Mouse (Mus musculus) heart, postnatal 4 days (tissue): ENCODE results near the gene Slc39a3. TPM values are rescaled to one million over a fixed set of nuclear protein-coding genes. Genes with fewer than 3 reads are reported as not detected.
"Not testable (repeated sequence)": the region's sequence is repeated elsewhere in the genome, so short reads cannot be mapped to it uniquely, and the experiment has no call there.

ENCODE experiments used
- DNase-seq: peaks from one replicate; pipeline ENCODE4 v3.0.0; 2021
- total RNA-seq, 2 experiments: library from RNA; stranded (reverse); gene quantifications; 2 replicates each; pipeline ENCODE4 v1.2.3; 2021

Slc39a3 gene
- 1 to 10 TPM; 7.6 to 7.8 TPM for total RNA-seq

DNA sequence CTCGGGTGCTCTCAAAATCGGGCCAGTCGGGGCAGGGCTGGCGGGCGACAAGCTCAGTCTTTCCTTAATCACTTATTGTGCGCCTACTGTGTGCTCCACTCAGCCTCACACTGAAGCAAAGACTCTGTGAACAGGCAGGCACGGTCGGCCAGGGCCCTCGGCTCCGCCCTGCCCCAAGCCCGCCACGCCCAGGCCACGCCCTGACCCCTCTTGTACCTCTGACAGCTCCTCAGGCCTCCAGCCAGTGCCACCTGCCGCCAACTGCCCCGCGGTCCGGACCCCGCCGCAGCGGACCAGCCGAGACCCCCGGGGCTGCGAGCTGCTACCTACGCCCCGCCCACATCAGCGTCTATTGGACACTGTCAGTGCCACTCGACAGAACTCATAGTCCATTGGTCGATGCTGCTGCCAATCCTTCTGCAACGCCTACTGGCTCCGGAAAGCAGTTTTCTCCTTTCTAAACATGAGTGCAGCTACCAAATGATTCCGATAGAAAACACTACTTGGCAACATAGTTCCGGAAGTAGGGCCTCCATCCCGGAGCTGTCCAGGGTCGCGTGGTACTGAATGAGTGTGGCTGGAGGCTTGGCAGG, at the start of gene Slc39a3:
Slc39a3 (minus strand) TSS at position 439 of the 593 bp plus-strand sequence.
- peak; percentile 100 for DNase-seq

DNA sequence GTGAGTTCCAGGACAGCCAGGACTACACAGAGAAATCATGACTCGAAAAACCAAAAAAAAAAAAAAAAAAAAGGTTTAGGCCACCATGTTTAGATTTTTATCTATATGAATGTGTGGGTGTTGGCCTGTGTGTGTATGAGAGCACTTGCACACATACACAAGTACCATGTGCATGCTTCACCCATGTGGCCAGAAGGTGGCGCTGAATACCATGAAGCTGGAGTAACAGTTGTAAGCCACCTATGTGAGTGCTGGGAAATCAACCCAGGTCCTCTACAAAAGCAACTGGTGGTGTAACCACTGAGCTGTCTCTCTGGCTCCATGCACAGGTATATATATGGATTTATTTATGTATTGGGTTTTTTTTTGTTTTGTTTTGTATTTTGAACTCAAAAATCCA, 49.8 kb upstream of the Slc39a3 start:
- DNase-seq = no peak

DNA sequence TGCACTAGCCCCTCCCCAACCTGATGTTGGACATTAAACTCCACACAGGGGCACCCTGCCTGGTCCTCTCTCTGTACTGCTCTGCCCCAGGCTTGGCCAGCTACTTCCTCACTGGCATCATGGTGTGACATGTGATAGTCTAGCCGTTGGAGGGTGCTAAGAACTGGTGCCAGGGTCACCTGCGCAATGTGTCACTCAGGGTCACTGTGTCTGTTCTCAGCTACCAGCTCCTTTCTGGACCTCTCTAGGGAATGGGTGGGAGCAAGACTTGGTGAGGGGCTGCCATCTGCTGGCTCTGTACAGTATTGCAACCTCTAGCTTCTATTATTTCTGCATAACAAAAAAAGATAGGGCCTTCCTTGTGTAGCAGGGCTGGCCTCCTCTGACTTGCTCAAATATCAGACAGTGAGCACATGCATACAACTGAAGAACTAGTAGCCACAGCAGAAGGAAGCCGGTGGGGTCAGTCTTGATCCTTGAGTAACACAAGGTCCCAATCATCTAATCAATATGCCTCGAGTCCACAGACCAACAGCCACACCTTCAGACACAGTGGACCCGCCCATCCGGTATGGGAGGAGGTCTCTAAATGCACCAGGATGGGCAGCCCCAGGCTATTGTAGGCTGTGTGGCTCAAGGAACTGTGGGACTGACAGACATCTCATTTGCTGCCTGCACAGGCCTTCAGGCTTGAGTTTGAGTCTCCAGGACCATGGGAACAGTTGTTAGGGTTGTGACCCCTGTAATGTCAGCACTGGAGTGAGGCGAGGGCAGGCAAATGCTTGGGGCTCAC, 45.1 kb upstream of the Slc39a3 start:
- peak; percentile 79 for DNase-seq

DNA sequence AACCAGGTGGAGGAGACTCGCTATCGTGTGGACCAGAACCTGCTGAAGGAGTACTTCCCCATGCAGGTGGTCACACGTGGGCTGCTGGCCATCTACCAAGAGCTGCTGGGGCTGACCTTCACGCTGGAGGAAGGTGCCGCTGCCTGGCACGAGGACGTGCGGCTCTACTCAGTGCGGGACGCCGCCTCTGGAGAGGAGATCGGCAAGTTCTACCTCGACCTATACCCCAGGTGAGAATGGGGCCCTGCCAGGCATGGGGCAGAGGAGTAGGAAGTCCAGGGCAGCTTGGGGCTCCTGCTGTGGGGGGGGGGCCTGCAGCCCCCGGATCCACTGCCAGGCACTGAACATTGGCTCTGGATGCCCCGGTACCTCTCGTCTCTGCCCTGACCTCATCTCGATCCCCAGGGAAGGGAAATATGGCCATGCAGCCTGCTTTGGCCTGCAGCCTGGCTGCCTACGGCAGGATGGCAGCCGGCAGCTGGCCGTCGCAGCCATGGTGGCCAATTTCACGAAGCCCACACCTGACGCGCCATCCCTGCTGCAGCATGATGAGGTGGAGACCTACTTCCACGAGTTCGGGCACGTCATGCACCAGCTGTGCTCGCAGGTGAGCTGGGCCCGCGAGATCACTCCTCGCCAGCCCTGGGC, 42.9 kb upstream of the Slc39a3 start:
- no peak for DNase-seq

DNA sequence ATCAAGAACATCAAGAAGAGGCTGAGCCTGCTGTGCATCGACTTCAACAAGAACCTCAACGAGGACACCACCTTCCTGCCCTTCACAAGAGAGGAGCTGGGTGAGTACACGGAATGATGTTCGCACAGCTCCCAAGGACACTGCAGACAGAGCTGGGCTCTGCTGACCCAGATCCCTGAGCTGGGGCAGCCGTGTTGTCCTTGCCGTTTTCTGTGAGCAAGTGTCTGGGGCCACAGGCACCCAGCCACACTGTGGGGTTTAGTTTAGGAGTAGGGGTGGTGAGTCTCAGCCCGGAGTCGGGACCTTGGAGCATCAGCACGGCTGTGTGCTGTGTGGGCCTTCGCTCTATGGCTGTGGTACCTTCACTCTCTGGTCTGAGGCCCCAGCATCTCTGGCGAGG, 40.7 kb upstream of the Slc39a3 start:
- DNase-seq = no peak

DNA sequence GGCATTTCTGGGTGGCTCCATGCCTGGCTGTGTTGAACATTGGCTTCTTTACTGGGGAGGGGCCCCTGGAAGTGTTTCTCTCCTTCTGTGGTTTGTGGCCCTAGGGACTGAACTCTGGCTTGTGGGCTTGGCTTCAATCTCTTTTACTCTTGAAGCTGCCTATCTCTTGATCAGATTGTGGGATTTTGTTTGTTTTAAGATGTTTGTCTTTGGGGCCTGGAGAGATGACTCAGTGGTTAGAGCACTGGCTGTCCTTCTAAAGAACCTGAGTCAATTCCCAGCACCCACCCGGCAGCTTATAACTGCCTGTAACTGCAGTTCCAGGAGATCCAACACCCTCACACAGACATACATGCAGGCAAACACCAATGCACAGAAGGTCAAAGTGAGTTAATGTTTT, 39.1 kb upstream of the Slc39a3 start:
- no peak for DNase-seq

DNA sequence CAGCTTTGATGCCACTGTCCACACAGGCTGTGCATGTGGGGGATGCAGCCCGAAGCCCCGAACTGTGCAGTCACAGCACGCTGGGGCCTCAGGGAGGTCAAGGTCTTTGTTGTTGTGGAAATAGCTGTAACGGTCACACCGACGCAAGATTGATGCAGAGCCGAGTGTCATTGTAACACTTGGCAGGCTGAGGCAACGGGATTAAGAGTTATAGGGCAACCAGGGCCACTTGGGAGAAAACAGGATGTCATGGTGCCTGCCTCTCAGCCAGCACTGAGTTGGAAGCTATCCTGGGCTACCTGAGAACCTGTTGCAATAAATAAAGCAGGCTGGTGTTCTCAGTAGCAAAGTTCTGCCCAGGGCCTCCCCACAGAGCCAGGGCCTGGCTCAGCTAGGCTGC, 38.5 kb upstream of the Slc39a3 start:
- no peak for DNase-seq

DNA sequence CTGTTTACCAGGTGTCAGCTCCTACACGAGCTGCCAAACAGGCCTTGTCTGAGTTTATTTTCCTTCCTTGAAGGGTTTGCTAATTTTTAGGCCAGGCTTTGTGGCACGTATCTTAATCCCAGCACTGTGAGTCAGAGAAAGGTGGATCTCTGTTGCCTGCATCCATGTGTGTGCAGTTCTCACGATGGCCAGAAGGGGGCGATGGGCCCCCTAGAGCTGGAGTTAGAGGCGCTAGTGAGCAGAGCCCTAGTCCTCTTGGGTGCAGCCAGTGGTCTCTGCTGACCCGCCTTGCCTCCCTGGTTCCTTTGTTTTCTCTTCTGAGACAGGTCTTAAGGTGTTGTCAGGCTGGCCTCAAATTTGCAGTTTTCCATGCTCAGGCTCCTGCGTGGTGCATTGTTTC, 36.2 kb upstream of the Slc39a3 start:
- peak; percentile 42 for DNase-seq

DNA sequence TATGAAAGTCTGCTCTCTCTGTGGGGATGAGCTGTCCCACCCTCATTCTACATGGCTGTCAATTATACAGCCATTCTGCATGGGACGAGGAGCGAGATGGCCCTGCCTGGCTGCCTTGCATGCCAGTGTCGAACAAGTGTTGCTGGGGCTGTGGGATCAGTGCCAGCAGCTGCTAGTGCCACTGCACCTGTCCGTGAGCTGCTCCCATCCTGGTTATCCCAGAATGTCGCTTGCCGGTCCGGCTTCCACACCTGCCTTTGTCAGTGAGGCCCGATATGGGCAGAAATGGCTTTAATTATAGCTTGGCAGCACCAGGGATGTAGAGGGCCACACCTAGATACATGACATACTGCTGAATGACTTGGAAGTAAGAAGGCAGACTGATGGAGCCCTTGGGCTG, 35.1 kb upstream of the Slc39a3 start:
- no peak for DNase-seq

DNA sequence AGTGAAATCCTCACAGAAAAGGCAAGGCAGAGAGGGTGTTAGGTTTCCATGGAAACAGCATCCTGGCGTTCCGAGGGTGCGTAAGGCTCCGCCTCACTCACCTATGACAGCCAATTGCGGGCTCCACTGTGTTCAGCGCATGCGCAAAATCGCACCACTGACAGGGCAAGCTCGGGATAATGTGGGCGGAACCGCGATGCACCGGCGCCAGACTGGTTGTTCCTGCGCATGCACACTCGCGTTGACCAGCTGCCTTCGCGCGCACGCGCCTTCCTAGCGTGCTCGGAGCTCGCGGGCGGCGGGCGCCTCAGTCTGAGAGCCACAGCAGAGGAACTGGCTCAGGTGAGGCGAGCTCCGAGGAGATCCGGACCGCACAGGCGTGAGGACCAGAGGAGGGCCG, 32.6 kb upstream of the Slc39a3 start, which contains the start of gene Thop1:
Thop1 (plus strand) TSS at position 200 of the 400 bp plus-strand sequence.
- peak; percentile 98 for DNase-seq

DNA sequence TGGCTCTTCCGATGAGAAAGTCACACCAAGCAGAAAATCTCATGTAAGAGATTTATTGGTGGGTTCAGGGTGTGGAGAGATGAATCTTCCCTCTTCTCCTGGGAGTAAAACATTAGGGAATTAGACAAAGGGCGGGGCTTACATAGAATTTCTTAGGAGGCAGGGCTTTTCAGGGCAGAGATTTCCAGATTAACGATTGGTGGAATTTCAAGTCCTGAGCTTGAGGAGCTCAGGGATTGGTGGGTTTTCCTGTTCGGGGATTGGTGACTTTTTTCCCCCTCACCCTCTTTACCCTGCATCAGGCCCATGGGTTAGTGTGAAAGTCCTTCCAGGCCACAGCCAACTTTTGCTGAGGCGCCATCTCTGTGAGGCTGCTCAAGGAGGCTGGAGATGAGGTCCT, 31.5 kb upstream of the Slc39a3 start:
- DNase-seq = no peak

DNA sequence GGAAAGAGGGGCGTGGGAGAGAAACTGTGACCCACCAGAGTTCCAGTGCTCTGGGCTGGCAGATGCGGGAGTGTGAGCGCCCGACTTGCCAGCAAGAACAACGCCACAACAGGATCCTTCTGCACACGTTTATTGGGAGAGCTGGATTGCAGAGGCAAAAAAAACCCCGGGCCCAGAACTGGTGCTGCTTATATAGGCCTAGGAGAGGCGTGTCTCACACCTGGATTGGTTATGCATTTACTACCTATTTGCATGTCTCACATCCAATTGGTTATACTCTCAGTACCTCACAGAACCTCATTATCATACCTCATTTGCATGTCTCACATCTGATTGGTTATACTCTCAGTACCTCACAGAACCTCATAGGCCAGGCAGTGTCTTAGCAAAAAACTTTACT, 27.3 kb upstream of the Slc39a3 start:
- not testable (repeated sequence) for DNase-seq

DNA sequence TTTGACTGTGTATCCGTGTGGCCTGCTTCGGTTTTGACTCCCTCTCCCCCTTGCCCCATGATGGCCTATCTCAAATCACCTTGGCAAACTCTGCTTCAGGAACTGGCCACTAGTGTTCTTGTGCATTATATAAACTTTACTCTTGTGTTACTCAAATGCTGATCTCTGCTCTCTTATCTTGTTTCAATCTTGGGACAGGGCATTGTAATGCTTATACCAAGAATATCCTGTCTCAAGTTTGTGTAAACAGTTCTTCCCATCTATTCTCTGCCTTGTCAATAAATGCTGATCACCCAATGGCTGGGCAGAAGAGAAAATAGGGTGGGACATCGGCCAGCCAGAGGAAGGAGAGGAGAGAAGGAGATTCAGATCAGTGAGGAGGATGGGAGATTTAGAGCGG, 25.5 kb upstream of the Slc39a3 start:
- DNase-seq = no peak

DNA sequence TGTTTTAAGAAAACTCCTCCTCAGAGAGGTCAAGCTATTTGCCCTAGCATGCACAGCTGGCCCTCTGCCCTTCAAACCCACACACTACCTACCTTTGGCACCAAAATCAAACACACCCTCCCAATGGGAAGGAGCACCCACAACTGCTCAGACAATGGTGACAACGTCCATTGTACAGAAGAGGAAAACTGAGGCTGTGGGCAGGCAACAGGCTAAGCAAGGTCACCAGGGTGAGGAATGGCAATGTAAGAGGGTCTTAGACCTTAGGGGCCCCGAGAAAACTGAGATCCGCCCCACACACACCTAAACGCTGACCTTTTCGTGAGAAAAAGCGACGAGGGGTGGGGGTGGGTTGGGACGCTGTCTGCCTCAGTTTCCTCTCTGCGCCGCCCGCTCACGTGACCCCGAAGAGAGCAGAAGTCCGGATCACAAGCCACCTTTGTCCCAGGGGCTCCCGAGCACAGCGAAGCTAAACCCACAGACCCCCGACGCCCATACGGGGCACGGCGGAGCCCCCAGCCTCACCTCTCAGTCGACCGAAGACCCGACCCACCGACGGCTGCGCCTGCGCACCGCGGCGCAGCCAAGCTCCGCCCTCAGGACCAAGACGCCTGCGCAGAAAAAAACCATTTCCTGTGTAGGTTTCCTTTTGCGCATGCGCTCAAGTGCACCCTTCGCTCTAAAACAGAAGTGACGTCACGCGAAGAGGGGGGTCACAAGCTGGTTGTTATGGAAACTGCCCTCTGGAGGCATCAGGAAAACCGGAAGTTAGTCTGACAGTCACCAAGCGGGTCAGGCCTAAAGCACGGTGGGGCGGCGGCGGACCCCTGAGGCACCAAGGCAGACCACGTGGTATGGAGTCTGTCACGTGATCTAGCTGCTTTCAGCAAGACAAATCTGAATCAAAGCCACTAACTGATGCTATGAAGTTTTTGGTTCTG, 22.6 kb upstream of the Slc39a3 start, which contains the start of gene Sgta:
Sgta (minus strand) TSS at position 579 of the 941 bp plus-strand sequence.
- DNase-seq = peak; percentile 99

DNA sequence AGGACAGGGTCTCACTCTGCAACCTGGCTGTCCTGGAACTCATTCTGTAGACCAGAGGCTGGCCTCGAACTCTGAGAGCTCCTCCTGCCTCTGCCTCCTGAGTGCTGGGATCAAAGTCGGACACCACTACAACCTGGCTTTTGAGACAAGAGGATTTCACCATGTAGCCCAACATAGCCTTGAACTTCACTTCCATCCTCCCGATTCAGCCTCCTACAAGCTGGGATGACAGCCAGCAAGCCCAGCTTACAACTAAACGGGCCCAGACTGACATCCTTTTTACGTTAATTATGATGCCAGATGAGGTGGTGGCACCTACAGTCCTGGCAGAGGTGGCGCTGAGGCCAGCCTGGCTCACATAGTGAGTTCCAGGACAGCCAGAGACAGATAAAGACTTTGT, 21.7 kb upstream of the Slc39a3 start:
- no peak for DNase-seq

DNA sequence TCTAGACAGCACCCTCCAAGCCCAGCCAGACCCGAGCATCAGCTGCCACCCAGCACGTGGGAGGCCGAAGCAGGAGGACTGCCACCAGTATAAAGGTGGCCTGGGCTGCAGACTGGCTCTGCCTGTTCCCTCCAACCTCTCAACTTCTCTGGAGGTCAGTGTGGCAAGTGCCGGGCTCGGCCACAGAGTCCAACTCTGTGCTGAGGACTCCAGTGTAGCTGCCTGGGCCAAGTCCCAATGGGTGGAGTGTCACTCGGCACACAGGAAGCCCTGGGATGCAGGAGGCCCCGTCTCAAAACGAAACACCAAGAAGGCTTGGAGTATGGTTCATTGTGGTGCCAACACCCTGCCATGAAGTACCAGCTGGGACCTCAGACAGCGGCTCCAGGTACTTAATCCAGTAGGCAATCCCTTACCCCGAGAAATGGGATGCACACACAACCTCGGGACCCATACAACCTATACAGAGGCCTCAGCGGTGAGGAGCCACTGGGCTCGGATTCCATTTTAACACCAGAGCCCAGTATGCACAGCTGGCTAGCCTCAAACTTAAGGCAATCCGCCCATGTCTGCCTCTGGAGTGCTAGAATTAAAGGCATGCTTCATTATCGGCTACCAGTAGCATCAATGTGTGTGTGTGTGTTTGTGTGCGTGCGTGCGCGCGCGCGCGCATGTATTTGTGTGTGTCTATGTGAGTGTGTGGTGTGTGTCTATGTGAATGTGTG, 20.3 kb upstream of the Slc39a3 start:
- DNase-seq = peak; percentile 38

DNA sequence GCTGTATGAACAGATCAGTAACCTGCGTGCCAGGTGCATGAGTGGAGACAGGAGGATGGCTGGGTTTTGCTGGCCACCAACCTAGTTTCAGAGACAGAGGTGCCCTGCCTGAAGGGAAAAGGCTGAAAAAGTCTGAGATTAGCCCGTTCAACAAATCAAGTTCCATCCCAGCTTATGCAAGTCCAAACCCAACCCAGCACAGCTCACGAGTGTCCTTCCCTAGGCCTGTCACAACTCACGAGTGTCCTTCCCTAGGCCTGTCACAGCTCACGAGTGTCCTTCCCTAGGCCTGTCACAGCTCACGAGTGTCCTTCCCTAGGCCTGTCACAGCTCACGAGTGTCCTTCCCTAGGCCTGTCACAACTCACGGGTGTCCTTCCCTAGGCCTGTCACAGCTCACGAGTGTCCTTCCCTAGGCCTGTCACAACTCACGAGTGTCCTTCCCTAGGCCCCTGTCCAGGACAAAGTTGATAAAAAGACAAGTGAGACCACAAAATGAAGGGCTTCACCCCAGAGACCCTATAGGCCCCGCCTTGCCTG, 18.6 kb upstream of the Slc39a3 start:
- DNase-seq = not testable (repeated sequence)

DNA sequence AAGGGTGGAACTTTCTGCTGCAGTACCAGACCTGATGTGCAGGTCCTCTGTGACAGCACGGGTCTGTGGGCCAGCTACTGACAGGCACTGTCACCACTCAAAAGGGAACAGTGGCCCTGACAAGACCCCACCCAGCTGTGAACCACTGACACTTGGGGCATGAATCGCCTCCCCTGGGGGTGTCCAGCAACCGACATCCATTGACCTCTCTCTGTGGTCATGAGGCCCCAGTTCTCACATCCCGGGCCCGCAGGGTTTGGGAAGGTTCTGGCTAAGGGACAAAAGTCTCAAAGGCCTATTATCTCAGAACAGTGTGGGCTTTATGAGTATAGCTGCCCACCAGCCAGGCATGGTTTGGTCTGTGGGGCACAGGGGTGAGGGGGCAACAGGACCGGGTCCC, 17.9 kb upstream of the Slc39a3 start:
- DNase-seq = no peak

DNA sequence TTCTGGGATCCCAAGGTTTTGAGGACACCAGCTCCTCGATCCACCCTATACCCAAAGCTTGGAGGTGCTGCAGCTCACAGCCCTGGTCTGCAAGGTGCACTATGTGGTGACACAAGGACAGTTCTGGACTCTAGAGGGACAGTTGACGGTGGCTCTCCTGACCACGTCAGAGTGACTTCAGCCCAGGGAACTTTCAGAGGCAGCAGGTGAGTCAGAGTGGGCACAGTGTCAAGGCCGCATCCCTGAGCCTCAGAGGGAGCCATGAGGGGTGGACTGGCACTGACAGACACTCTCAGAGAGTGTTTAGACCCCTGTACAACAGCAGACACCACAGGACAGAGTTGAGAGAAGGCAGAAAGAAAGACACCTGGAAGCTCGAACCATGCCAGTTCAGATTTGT, 15.4 kb upstream of the Slc39a3 start:
- DNase-seq = no peak

DNA sequence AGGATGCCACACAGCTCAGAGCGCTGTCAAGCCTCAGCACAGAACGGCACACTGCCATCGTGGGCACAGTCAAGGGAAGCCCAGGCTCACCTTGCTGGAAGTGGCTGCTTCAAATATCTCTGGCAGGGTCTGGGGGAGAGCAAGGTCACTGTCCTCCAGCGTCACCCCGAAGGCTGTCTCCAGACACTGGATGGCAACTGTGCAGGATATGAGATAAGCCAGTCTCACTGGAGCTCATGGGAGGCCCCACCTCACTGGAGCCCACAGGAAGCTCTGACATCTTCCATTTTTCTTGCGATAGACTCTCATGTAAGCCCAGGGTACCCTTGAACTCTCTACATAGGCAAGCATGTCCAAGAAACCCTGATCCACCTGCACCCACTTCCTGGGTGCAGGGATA, 13.9 kb upstream of the Slc39a3 start:
- no peak for DNase-seq

DNA sequence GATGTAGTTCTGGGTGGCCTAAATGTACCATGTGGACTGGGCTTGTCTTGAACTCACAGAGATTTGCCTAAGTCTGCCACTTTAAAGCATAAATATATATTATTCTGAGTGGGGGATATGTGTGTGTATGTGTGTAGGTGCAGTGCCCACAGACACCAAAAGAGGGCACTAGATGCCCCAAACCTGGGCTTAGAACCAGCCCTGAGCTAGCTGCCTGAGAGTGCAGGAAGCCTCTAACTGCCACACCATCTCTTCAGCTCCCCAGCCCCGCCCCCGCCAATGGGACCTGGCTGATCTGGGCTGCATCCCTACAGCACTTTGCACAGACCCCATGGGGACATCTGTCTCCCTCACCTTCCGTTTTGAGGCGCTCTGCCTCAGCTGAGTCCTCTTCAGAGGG, 13.4 kb upstream of the Slc39a3 start:
- DNase-seq = no peak
